Mouse (Mus musculus) spleen, adult 2 months (tissue): ENCODE results near the gene Car14.

Source experiments
- CTCF ChIP-seq: fragments of 200-500 bp; IDR thresholded peaks from 2 replicates; pipeline ENCODE4 v1.5.1; 2011; ENCODE audit warnings: mild to moderate bottlenecking, inconsistent platforms; ENCODE audit not compliant: insufficient read depth, insufficient read length, insufficient replicate concordance; ENCODE audit errors: extremely low read depth
- POLR2A ChIP-seq: fragments of 200-500 bp; IDR thresholded peaks from 2 replicates; pipeline ENCODE4 v1.6.1; 2011; ENCODE audit warnings: low read depth, low read length, inconsistent platforms

DNA sequence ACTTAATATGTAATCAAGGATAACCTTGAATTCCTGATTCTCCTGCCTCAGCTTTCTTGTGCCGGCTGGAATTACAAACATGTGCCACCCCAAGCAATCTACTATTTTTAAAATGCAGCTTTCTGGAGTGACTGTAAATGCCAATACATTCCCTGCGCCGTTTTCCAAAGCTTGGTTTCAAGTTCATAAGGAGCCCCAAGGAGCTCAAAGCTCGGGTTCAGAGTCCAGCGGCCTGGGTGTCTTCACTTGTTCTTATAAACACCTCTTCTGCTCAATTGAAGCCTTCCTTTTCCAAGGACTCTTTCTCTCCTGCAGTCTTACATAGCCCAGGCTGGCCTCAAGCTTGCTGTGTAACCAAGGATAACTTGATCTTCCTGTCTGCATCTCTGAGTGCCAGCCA, 38.4 kb downstream of the Car14 start:
- no peak for TF ChIP-seq CTCF
- no peak for TF ChIP-seq POLR2A
